Mouse (Mus musculus) intestine, postnatal 0 days (tissue): ENCODE data around the gene Kdelc2. TPM values are rescaled to one million over a fixed set of nuclear protein-coding genes. Genes with fewer than 3 reads are reported as not detected.

Experiments used
- ATAC-seq: fragments of 200-750 bp; cut with Nextera tagmentation; 2 replicates; pipeline ENCODE4 v1.8.0; 2017; ENCODE audit warnings: mild to moderate bottlenecking, moderate TSS enrichment, moderate library complexity
- H3K27ac ChIP-seq: fragments of 300-500 bp; sonication (generic); 2 replicates; pipeline ENCODE4 v1.5.1; 2014; ENCODE audit warnings: mild to moderate bottlenecking, low read depth, low read length, moderate library complexity
- H3K27me3 ChIP-seq: fragments of 300-500 bp; sonication (generic); replicated peaks from 2 replicates; pipeline ENCODE4 v1.6.1; 2014; ENCODE audit warnings: low read length, mixed read lengths; ENCODE audit not compliant: control insufficient read depth, insufficient read depth
- H3K36me3 ChIP-seq: fragments of 300-500 bp; sonication (generic); 2 replicates; pipeline ENCODE4 v1.6.1; 2014; ENCODE audit warnings: mild to moderate bottlenecking, moderate library complexity; ENCODE audit not compliant: control insufficient read depth, insufficient read depth
- H3K4me1 ChIP-seq: fragments of 300-500 bp; sonication (generic); replicated peaks from 2 replicates; pipeline ENCODE4 v1.6.1; 2014; ENCODE audit warnings: antibody characterized with exemption, low read length, mixed read lengths; ENCODE audit not compliant: control insufficient read depth, insufficient read depth
- H3K4me2 ChIP-seq: fragments of 300-500 bp; sonication (generic); replicated peaks from 2 replicates; pipeline ENCODE4 v1.6.1; 2014; ENCODE audit warnings: low read depth, mild to moderate bottlenecking, moderate library complexity
- H3K4me3 ChIP-seq: fragments of 300-500 bp; sonication (generic); 2 replicates; pipeline ENCODE4 v1.5.1; 2014; ENCODE audit warnings: low read depth, low read length
- H3K9ac ChIP-seq: fragments of 300-500 bp; sonication (generic); 2 replicates; pipeline ENCODE4 v1.6.1; 2014; ENCODE audit warnings: mild to moderate bottlenecking, low read depth, low read length
- H3K9me3 ChIP-seq: fragments of 300-500 bp; sonication (generic); 2 replicates; pipeline ENCODE4 v1.6.1; 2016; ENCODE audit warnings: mixed run types; ENCODE audit not compliant: control insufficient read depth
- CTCF ChIP-seq: sonication (generic); IDR thresholded peaks from 2 replicates; pipeline ENCODE4 v1.5.1; 2016; ENCODE audit warnings: low read depth, mild to moderate bottlenecking, control low read depth, antibody characterized with exemption, moderate library complexity
- WGBS: fragments of 180-500 bp; shearing (Covaris S2); extraction: QIAGEN DNeasy Blood & Tissue Kit; methylation state at CpG from one replicate; pipeline ENCODE4 v1.1.7; 2014; 5-methylcytosine and 5-hydroxymethylcytosine counted together
- polyA plus RNA-seq: library from polyadenylated mRNA; unstranded; fragments of >200 nt; fragmentation: Nextera tagmentation; extraction: Ambion mirVana; gene quantifications from 2 replicates; pipeline ENCODE4 v1.2.1, GENCODE M21; 2015

Kdelc2 gene
- polyA plus RNA-seq, 1 experiment from 2014 or later, result 10.5 TPM

- no peaks in the 10 kb centered on the region for H3K27me3 ChIP-seq
- H3K9me3 ChIP-seq, result no peaks in the 10 kb centered on the region
- no peak for ATAC-seq
- peak within 1 kb of the TSS; percentile 15; the same call in 1 of the 2 replicates for H3K27ac ChIP-seq
- WGBS, result 15% methylated on average over 11 of the region's 11 CpGs
- H3K4me1 ChIP-seq, result no peaks in the 10 kb centered on the region; the same call in 1 of the 2 replicates
- TF ChIP-seq CTCF, result no peak
- peaks cover 11% of the 10 kb centered on the region for H3K36me3 ChIP-seq
- H3K4me2 ChIP-seq, result peak within 1 kb of the TSS; percentile 51
- no peak within 1 kb of the TSS; the same call in 1 of the 2 replicates for H3K4me3 ChIP-seq
- H3K9ac ChIP-seq, result no peak within 1 kb of the TSS
These were observed 18.5 kb downstream of the Kdelc2 start, which contains the start of gene 4930550C14Rik for GRCm38 (mm10) chr9:53402291-53402711. Gene 4930550C14Rik (plus strand): TSS chr9:53402325.

- Histone ChIP-seq H3K4me2 (peak overlapping the region; percentile 51), H3K4me3 (no peak overlapping the region), H3K4me1 (no peaks in the 10 kb centered on the region; the same call in 1 of the 2 replicates), H3K36me3 (peaks cover 5% of the 10 kb centered on the region; the same call in 1 of the 2 replicates), H3K9ac (no peak overlapping the region), H3K9me3 (no peaks in the 10 kb centered on the region), H3K27me3 (no peaks in the 10 kb centered on the region), H3K27ac (peak overlapping the region; percentile 15; the same call in 1 of the 2 replicates)
- TF ChIP-seq CTCF, result no peak
- WGBS, result 73% methylated on average over 8 of the region's 8 CpGs
- no peak for ATAC-seq
These were observed 19.2 kb downstream of the Kdelc2 start for GRCm38 (mm10) chr9:53402991-53403390.

GRCm38 (mm10) chr9:53404050-53404752 lies 20.4 kb downstream of the Kdelc2 start:
- Histone ChIP-seq H3K4me2 (no peak overlapping the region), H3K9ac (no peak overlapping the region), H3K36me3 (peaks cover 5% of the 10 kb centered on the region; the same call in 1 of the 2 replicates), H3K27me3 (no peaks in the 10 kb centered on the region), H3K27ac (no peak overlapping the region), H3K4me1 (no peaks in the 10 kb centered on the region; the same call in 1 of the 2 replicates), H3K9me3 (no peaks in the 10 kb centered on the region), H3K4me3 (no peak overlapping the region)
- no peak for ATAC-seq
- no peak for TF ChIP-seq CTCF
- WGBS, result 87% methylated on average over 6 of the region's 6 CpGs

- Histone ChIP-seq H3K27me3 (no peaks in the 10 kb centered on the region), H3K9me3 (no peaks in the 10 kb centered on the region), H3K4me2 (peak overlapping the region; percentile 69), H3K4me3 (peak overlapping the region; percentile 29), H3K27ac (no peak overlapping the region), H3K9ac (no peak overlapping the region), H3K4me1 (no peaks in the 10 kb centered on the region; the same call in 1 of the 2 replicates), H3K36me3 (0 out of 2 replicates have a peak, but pooled peaks cover under 1% of the 10 kb centered on the region)
- ATAC-seq, result peak; percentile 66
- WGBS, result 26% methylated on average over 21 of the region's 21 CpGs
- TF ChIP-seq CTCF, result no peak
These were observed 21.2 kb downstream of the Kdelc2 start for GRCm38 (mm10) chr9:53404753-53405722.

- TF ChIP-seq CTCF, result no peak
- Histone ChIP-seq H3K9ac (no peak overlapping the region), H3K27me3 (no peaks in the 10 kb centered on the region), H3K27ac (no peak overlapping the region), H3K4me1 (no peaks in the 10 kb centered on the region; the same call in 1 of the 2 replicates), H3K4me3 (no peak overlapping the region), H3K4me2 (no peak overlapping the region), H3K36me3 (no peaks in the 10 kb centered on the region), H3K9me3 (no peaks in the 10 kb centered on the region)
- WGBS, result 52% methylated on average over 4 of the region's 4 CpGs
- no peak for ATAC-seq
These were observed 24.7 kb downstream of the Kdelc2 start for GRCm38 (mm10) chr9:53408548-53408947.

- no peak overlapping the region for H3K4me2 ChIP-seq
- H3K4me1 ChIP-seq, result no peaks in the 10 kb centered on the region; the same call in 1 of the 2 replicates
- no peaks in the 10 kb centered on the region for H3K9me3 ChIP-seq
- H3K4me3 ChIP-seq, result no peak overlapping the region
- H3K9ac ChIP-seq, result no peak overlapping the region
- no peak for ATAC-seq
- 84% methylated on average over 2 of the region's 2 CpGs for WGBS
- H3K36me3 ChIP-seq, result no peaks in the 10 kb centered on the region
- TF ChIP-seq CTCF, result no peak
- H3K27ac ChIP-seq, result no peak overlapping the region
- H3K27me3 ChIP-seq, result no peaks in the 10 kb centered on the region
These were observed 25.1 kb downstream of the Kdelc2 start for GRCm38 (mm10) chr9:53408953-53409361.
